Mouse (Mus musculus) ES-E14 (cell line): ENCODE data around the gene Fars2. TPM values are rescaled to one million over a fixed set of nuclear protein-coding genes. Genes with fewer than 3 reads are reported as not detected.
"Not testable (repeated sequence)": the region's sequence is repeated elsewhere in the genome, so short reads cannot be mapped to it uniquely, and the experiment has no call there.

ENCODE experiments used
- DNase-seq: peaks from one replicate; pipeline ENCODE4 v3.0.0-alpha.2; 2013; ENCODE audit warnings: low read depth, low spot score
- H3K27ac ChIP-seq: 2 replicates; pipeline ENCODE4 v1.5.1; 2012; ENCODE audit warnings: low read depth, mild to moderate bottlenecking, low read length, moderate library complexity, mixed read lengths; ENCODE audit not compliant: poor library complexity, insufficient read depth, severe bottlenecking
- H3K36me3 ChIP-seq: 2 replicates; pipeline ENCODE4 v1.6.1; 2012; ENCODE audit warnings: mild to moderate bottlenecking, low read length, moderate library complexity, mixed read lengths; ENCODE audit not compliant: control insufficient read depth, poor library complexity, insufficient read depth, severe bottlenecking
- H3K4me1 ChIP-seq, 2 experiments: fragments of 150-350 bp in 1 of 2; sonication (generic) in 1 of 2; 2 replicates each; pipeline ENCODE4 v1.6.1; 2012; ENCODE audit warnings: low read length in 2 of 2, mild to moderate bottlenecking in 1 of 2, mixed read lengths in 1 of 2; ENCODE audit not compliant: control insufficient read depth in 2 of 2, insufficient read depth in 2 of 2, poor library complexity in 1 of 2
- H3K4me3 ChIP-seq, 2 experiments: fragments of 150-350 bp in 1 of 2; sonication (generic) in 1 of 2; 2 replicates each; pipeline ENCODE4 v1.5.1; 2012; ENCODE audit warnings: low read length in 2 of 2, low read depth in 1 of 2, mild to moderate bottlenecking in 1 of 2, mixed read lengths in 1 of 2; ENCODE audit not compliant: insufficient read depth in 1 of 2, poor library complexity in 1 of 2, severe bottlenecking in 1 of 2
- H3K9ac ChIP-seq: 2 replicates; pipeline ENCODE4 v1.6.1; 2012; ENCODE audit warnings: low read depth, mild to moderate bottlenecking, low read length, mixed read lengths; ENCODE audit not compliant: poor library complexity, insufficient read depth, severe bottlenecking
- H3K9me3 ChIP-seq: fragments of 150-350 bp; sonication (generic); 2 replicates; pipeline ENCODE4 v1.6.1; 2012; ENCODE audit warnings: low read depth, mild to moderate bottlenecking, low read length; ENCODE audit not compliant: control insufficient read depth, insufficient read depth
- CHD2 ChIP-seq: IDR thresholded peaks from 2 replicates; pipeline ENCODE4 v1.6.1; 2014; ENCODE audit warnings: mild to moderate bottlenecking, low read depth, low read length, inconsistent platforms
- HCFC1 ChIP-seq: IDR thresholded peaks from 2 replicates; pipeline ENCODE4 v1.6.1; 2012; ENCODE audit warnings: low read length, inconsistent platforms, borderline replicate concordance; ENCODE audit not compliant: insufficient read depth
- MAFK ChIP-seq: IDR thresholded peaks from 2 replicates; pipeline ENCODE4 v1.6.1; 2014; ENCODE audit warnings: mild to moderate bottlenecking, low read depth, low read length, inconsistent platforms; ENCODE audit not compliant: insufficient read depth
- ZC3H11A ChIP-seq: IDR thresholded peaks from 2 replicates; pipeline ENCODE4 v1.6.1; 2012; ENCODE audit warnings: low read depth, mild to moderate bottlenecking, inconsistent platforms, low read length, borderline replicate concordance
- ZNF384 ChIP-seq: IDR thresholded peaks from 2 replicates; pipeline ENCODE4 v1.6.1; 2012; ENCODE audit warnings: low read depth, low read length, inconsistent platforms
- in situ Hi-C, 2 experiments: fragments of 600-800 bp; cut with MboI; formaldehyde crosslinking; loops; one replicate each; pipeline ENCODE4 v1.15.1; 2025; ENCODE audit warnings: low sequenced_read_pairs in 2 of 2, inconsistent platforms in 1 of 2; ENCODE audit not compliant: unreplicated experiment in 2 of 2
- total RNA-seq: library from RNA; depleted of rRNA; stranded (reverse); fragments of 300-350 nt; gene quantifications from 2 replicates; pipeline ENCODE4 v1.2.3, GENCODE M21; 2012

Fars2 gene
- total RNA-seq, 1 experiment, result 22.0 TPM

DNA sequence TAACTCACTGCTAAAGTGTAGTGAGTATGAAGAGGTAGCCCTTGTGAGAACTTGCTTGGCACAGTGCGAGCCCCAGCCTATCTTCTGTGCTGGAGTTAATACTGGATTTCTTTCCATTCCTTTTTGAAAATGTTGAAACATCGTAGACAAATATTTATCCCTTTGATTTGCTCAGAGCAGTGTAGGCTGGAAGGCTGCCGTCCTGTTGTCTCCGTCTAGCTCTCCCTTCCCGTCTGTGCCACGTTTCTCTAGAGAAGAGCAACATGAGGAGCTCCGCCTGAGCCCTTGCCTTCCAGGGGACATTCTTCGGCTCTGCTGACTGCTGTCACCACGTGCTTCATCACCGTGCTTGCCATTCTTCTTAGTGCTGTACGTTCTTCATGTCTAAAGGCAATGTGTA, 234.3 kb downstream of the Fars2 start:
- Histone ChIP-seq H3K27ac (no peak overlapping the region), H3K4me3 (no peak overlapping the region), H3K36me3 (no peaks in the 10 kb centered on the region), H3K9me3 (no peaks in the 10 kb centered on the region), H3K4me1 (no peaks in the 10 kb centered on the region), H3K9ac (no peak overlapping the region)
- no peak for DNase-seq
- TF ChIP-seq CHD2, result no peak
- TF ChIP-seq ZNF384, result no peak
- no peak for TF ChIP-seq HCFC1
- no peak for TF ChIP-seq ZC3H11A
- TF ChIP-seq MAFK, result no peak
- in situ Hi-C loops, result no loop called here

DNA sequence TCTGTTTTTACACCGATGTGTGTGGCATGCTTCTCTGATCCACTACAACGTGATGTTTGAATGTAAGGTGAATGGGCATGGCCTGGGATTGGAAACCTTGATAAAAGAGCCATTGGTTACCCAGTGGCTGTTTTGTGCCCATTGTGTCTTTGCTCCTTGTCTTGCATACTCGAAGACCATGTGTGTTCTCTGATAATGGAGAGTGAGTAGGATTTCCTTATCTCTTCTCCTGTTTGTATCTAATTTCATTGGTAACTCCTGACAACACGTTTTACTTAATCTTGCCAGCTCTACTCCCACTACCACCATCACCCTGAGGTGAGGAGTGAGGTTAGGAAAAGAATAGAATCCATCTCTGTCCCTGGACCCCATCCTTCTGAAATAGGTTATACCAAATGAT, 240.3 kb downstream of the Fars2 start:
- TF ChIP-seq MAFK (no peak), CHD2 (no peak), ZC3H11A (no peak), HCFC1 (no peak), ZNF384 (no peak)
- Histone ChIP-seq H3K4me1 (no peaks in the 10 kb centered on the region), H3K9me3 (no peaks in the 10 kb centered on the region), H3K9ac (no peak overlapping the region), H3K4me3 (no peak overlapping the region), H3K27ac (no peak overlapping the region), H3K36me3 (no peaks in the 10 kb centered on the region)
- in situ Hi-C loops, result no loop called here
- no peak for DNase-seq

- Histone ChIP-seq H3K9ac (no peak overlapping the region), H3K27ac (0 out of 2 replicates have a peak overlapping the region, but pooled peaks have one; percentile 28), H3K4me3 (no peak overlapping the region), H3K9me3 (no peaks in the 10 kb centered on the region), H3K36me3 (no peaks in the 10 kb centered on the region), H3K4me1 (no peaks in the 10 kb centered on the region)
- no peak for DNase-seq
- in situ Hi-C loops, result no loop called here
- TF ChIP-seq MAFK (no peak), CHD2 (no peak), HCFC1 (no peak), ZC3H11A (no peak), ZNF384 (no peak)
Observed at GRCm38 (mm10) chr13:36361419-36361818, 244.2 kb downstream of the Fars2 start.

GRCm38 (mm10) chr13:36365719-36366118, 248.5 kb downstream of the Fars2 start:
- H3K9ac ChIP-seq, H3K9me3 ChIP-seq, H3K36me3 ChIP-seq, H3K4me3 ChIP-seq, H3K27ac ChIP-seq, H3K4me1 ChIP-seq, in situ Hi-C loops, DNase-seq: not testable (repeated sequence)

DNA sequence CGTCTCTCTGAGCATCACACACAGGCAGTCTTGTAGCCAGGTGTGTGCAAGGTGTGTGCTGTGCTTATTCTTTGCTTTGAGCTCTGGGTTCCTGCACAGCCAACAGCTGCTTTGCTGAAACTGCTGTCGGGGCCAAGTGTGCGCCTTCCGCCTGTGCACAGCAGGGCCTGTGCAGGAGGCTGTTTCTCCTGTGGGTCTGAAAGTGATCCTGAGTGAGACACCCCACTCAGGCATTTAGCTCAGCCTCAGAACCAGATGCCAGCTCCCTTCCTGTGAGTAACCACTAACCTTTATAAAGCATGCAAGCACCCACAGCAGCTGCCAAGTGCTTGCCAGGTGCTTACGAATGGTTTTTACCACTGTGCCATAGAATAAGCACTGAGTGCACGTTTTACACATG, 249.1 kb downstream of the Fars2 start:
- in situ Hi-C loops, result no loop called here
- DNase-seq, result no peak
- Histone ChIP-seq H3K36me3 (no peaks in the 10 kb centered on the region), H3K4me1 (no peaks in the 10 kb centered on the region), H3K9me3 (no peaks in the 10 kb centered on the region), H3K9ac (no peak overlapping the region), H3K27ac (no peak overlapping the region), H3K4me3 (no peak overlapping the region)
- TF ChIP-seq CHD2 (no peak), HCFC1 (no peak), MAFK (no peak), ZC3H11A (no peak), ZNF384 (no peak)
